7 mouse cellular contexts compared by ENCODE assay signal in genomic region chr11:102216056-102216885, GRCm38 (mm10). TPM values are rescaled to one million over a fixed set of nuclear protein-coding genes. Genes with fewer than 3 reads are reported as not detected.
A peak's percentile ranks its signal among the peaks of the same experiment; 100 is the strongest.
DNase-seq lines count a peak whose midpoint lies in the region; ATAC-seq lines count a peak whose summit lies in the region.

No protein-coding gene starts in this region.

- no peaks in the 10 kb centered on the region for H3K9me3 ChIP-seq in embryonic facial prominence, embryonic 12.5 days
- no peaks in the 10 kb centered on the region for H3K9me3 ChIP-seq in limb, embryonic 11.5 days (ENCODE audit: control insufficient read depth, low read length)

- DNase-seq in urinary bladder, postnatal 14 days (ENCODE audit: low spot score), result peak; percentile 63
- no peak for DNase-seq in urinary bladder, postnatal 4 days (ENCODE audit: low spot score in 2 of 2)
- peak; percentile 78 to 85 for DNase-seq in heart, postnatal 10 days
- DNase-seq in limb, embryonic 11.5 days (ENCODE audit: low spot score), result no peak
- peak; percentile 20 for DNase-seq in right cerebral cortex, postnatal 4 days
- no peak for DNase-seq in embryo, embryonic 11 days

- H3K4me1 ChIP-seq in embryonic facial prominence, embryonic 12.5 days, result peaks cover 76% of the 10 kb centered on the region
- peaks cover 49% of the 10 kb centered on the region for H3K4me1 ChIP-seq in limb, embryonic 11.5 days (ENCODE audit: control insufficient read depth, insufficient read depth, low read length)

- H3K27me3 ChIP-seq in embryonic facial prominence, embryonic 12.5 days, result no peaks in the 10 kb centered on the region
- no peaks in the 10 kb centered on the region for H3K27me3 ChIP-seq in limb, embryonic 11.5 days (ENCODE audit: control insufficient read depth, insufficient read depth, low read length)

- H3K4me3 ChIP-seq in embryonic facial prominence, embryonic 12.5 days, result no peak overlapping the region
- no peak overlapping the region; the same call in 1 of the 2 replicates for H3K4me3 ChIP-seq in limb, embryonic 11.5 days (ENCODE audit: low read depth, low read length)

- peak overlapping the region; percentile 64 for H3K4me2 ChIP-seq in embryonic facial prominence, embryonic 12.5 days (replicated peaks)
- H3K4me2 ChIP-seq in limb, embryonic 11.5 days (ENCODE audit: low read depth, severe bottlenecking), result 0 out of 2 replicates have a peak overlapping the region, but pooled peaks have one; percentile 4

- ATAC-seq in embryonic facial prominence, embryonic 12.5 days (ENCODE audit: insufficient number of reproducible peaks, insufficient read depth, low FRiP score, low TSS enrichment), result no peak
- ATAC-seq in limb, embryonic 11.5 days (ENCODE audit: insufficient number of reproducible peaks, low FRiP score, low TSS enrichment, low read depth), result no peak

- 36% methylated on average over 12 of the region's 12 CpGs for whole genome bisulfite sequencing in embryonic facial prominence, embryonic 12.5 days
- 38% methylated on average over 12 of the region's 12 CpGs for WGBS in limb, embryonic 11.5 days

- peak overlapping the region; percentile 63 for H3K27ac ChIP-seq in embryonic facial prominence, embryonic 12.5 days
- no peak overlapping the region for H3K27ac ChIP-seq in limb, embryonic 11.5 days (replicated peaks; ENCODE audit: low read depth, low read length)

- peaks cover 5% of the 10 kb centered on the region; the same call in 1 of the 2 replicates for H3K36me3 ChIP-seq in embryonic facial prominence, embryonic 12.5 days
- H3K36me3 ChIP-seq in limb, embryonic 11.5 days (ENCODE audit: control insufficient read depth, insufficient read depth, low read length), result no peaks in the 10 kb centered on the region; the same call in 1 of the 2 replicates

- intact Hi-C loops in heart, postnatal 10 days (cut with DNase I), result no loop called here

- 0 out of 2 replicates have a peak overlapping the region, but pooled peaks have one; percentile 4 for H3K9ac ChIP-seq in embryonic facial prominence, embryonic 12.5 days
- no peak overlapping the region for H3K9ac ChIP-seq in limb, embryonic 11.5 days (ENCODE audit: low read length)

RNA-seq across cellular contexts. Expression of gene Hdac5, which starts 13.7 kb away (rescaled TPM):
- 70.0 and 80.0 TPM in 2 replicates for polyA plus RNA-seq in embryonic facial prominence, embryonic 12.5 days (2016; fragmentation: Nextera tagmentation; extraction: Ambion mirVana)
- total RNA-seq in heart, postnatal 10 days (2021), result 100 to 1,000 TPM; 106 to 139 TPM
- 21.3 and 24.0 TPM in 2 replicates for polyA plus RNA-seq in limb, embryonic 11.5 days (2014; fragmentation: Nextera tagmentation; extraction: Ambion mirVana)

RNA-seq across cellular contexts. Expression of gene G6pc3, which starts 26.9 kb away (rescaled TPM):
- polyA plus RNA-seq in embryonic facial prominence, embryonic 12.5 days (2016; fragmentation: Nextera tagmentation; extraction: Ambion mirVana), result 30.3 and 31.3 TPM in 2 replicates
- total RNA-seq in heart, postnatal 10 days (2021), result 10 to 100 TPM; 37.9 to 38.1 TPM
- 39.8 and 41.9 TPM in 2 replicates for polyA plus RNA-seq in limb, embryonic 11.5 days (2014; fragmentation: Nextera tagmentation; extraction: Ambion mirVana)

RNA-seq across cellular contexts. Expression of gene Lsm12, which starts 31.2 kb away (rescaled TPM):
- polyA plus RNA-seq in embryonic facial prominence, embryonic 12.5 days (2016; fragmentation: Nextera tagmentation; extraction: Ambion mirVana), result 104 and 108 TPM in 2 replicates
- 10 to 100 TPM; 58.5 to 61.4 TPM for total RNA-seq in heart, postnatal 10 days (2021)
- polyA plus RNA-seq in limb, embryonic 11.5 days (2014; fragmentation: Nextera tagmentation; extraction: Ambion mirVana), result 74.5 and 88.5 TPM in 2 replicates

RNA-seq across cellular contexts. Expression of gene BC030867, which starts 32.4 kb away (rescaled TPM):
- polyA plus RNA-seq in embryonic facial prominence, embryonic 12.5 days (2016; fragmentation: Nextera tagmentation; extraction: Ambion mirVana), result 20.6 and 21.7 TPM in 2 replicates
- 1 to 10 TPM; 1.7 to 1.8 TPM for total RNA-seq in heart, postnatal 10 days (2021)
- polyA plus RNA-seq in limb, embryonic 11.5 days (2014; fragmentation: Nextera tagmentation; extraction: Ambion mirVana), result 26.9 and 27.8 TPM in 2 replicates

RNA-seq across cellular contexts. Expression of gene Asb16, which starts 52.3 kb away (rescaled TPM):
- 0.10 and 0.18 TPM in 2 replicates for polyA plus RNA-seq in embryonic facial prominence, embryonic 12.5 days (2016; fragmentation: Nextera tagmentation; extraction: Ambion mirVana)
- total RNA-seq in heart, postnatal 10 days (2021), result under 1 TPM; 0.52 to 0.69 TPM
- 0.13 and 0.33 TPM in 2 replicates for polyA plus RNA-seq in limb, embryonic 11.5 days (2014; fragmentation: Nextera tagmentation; extraction: Ambion mirVana)

Comparison
In these comparisons a context has a peak if more than half of its experiments do, and no peak if none do; other contexts are left out.
1. DNase-seq: peak in urinary bladder, postnatal 14 days (single experiment), heart, postnatal 10 days (2 of 2) and right cerebral cortex, postnatal 4 days (single experiment); none in urinary bladder, postnatal 4 days (0 of 2), limb, embryonic 11.5 days (single experiment) and embryo, embryonic 11 days (single experiment).